Mouse (Mus musculus): ENCODE results near the gene Pnmal1. TPM values are rescaled to one million over a fixed set of nuclear protein-coding genes. Genes with fewer than 3 reads are reported as not detected.

The Pnmal1 gene
- polyA plus RNA-seq, 1 experiment from 2014 or later = 28.8 TPM

- Histone ChIP-seq H3K4me2 (replicated peaks) (no peak overlapping the region), H3K9ac (replicated peaks) (no peak overlapping the region), H3K4me1 (peaks cover 16% of the 10 kb centered on the region), H3K27ac (replicated peaks) (no peak overlapping the region), H3K27me3 (no peaks in the 10 kb centered on the region), H3K36me3 (no peaks in the 10 kb centered on the region), H3K9me3 (no peaks in the 10 kb centered on the region), H3K4me3 (no peak overlapping the region)
- 19% methylated on average over 14 of the region's 14 CpGs for WGBS
- peak; percentile 64 for ATAC-seq (ENCODE audit: low FRiP score, low read depth)
Measured at GRCm38 (mm10) chr7:16931968-16932627, 27.4 kb upstream of the Pnmal1 start.

- Histone ChIP-seq H3K4me3 (no peak overlapping the region), H3K9me3 (no peaks in the 10 kb centered on the region), H3K27me3 (no peaks in the 10 kb centered on the region), H3K4me1 (peaks cover 16% of the 10 kb centered on the region), H3K27ac (replicated peaks) (peak overlapping the region; percentile 54; the same call in 1 of the 2 replicates), H3K9ac (replicated peaks) (no peak overlapping the region), H3K4me2 (replicated peaks) (no peak overlapping the region), H3K36me3 (no peaks in the 10 kb centered on the region)
- 39% methylated on average over 14 of the region's 14 CpGs for WGBS
- ATAC-seq (ENCODE audit: low FRiP score, low read depth) = peak; percentile 39; the same call in 1 of the 2 replicates
Measured at GRCm38 (mm10) chr7:16932704-16933577, 26.5 kb upstream of the Pnmal1 start.

GRCm38 (mm10) chr7:16937312-16937711, 22.2 kb upstream of the Pnmal1 start:
- Histone ChIP-seq H3K4me2 (replicated peaks) (no peak overlapping the region), H3K4me1 (peaks cover 36% of the 10 kb centered on the region), H3K27me3 (no peaks in the 10 kb centered on the region), H3K36me3 (no peaks in the 10 kb centered on the region), H3K9me3 (no peaks in the 10 kb centered on the region), H3K9ac (replicated peaks) (no peak overlapping the region), H3K4me3 (no peak overlapping the region), H3K27ac (replicated peaks) (no peak overlapping the region)
- WGBS = 55% methylated on average over 4 of the region's 4 CpGs
- ATAC-seq (ENCODE audit: low FRiP score, low read depth) = no peak

- H3K4me2 ChIP-seq (replicated peaks) = peak overlapping the region; percentile 19
- H3K9ac ChIP-seq (replicated peaks) = no peak overlapping the region
- H3K4me1 ChIP-seq = peaks cover 31% of the 10 kb centered on the region
- no peak overlapping the region for H3K4me3 ChIP-seq
- no peaks in the 10 kb centered on the region for H3K36me3 ChIP-seq
- H3K9me3 ChIP-seq = no peaks in the 10 kb centered on the region
- WGBS = 70% methylated on average over 17 of the region's 17 CpGs
- H3K27ac ChIP-seq (replicated peaks) = peak overlapping the region; percentile 80
- no peaks in the 10 kb centered on the region for H3K27me3 ChIP-seq
- ATAC-seq (ENCODE audit: low FRiP score, low read depth) = peak; percentile 85
Measured at GRCm38 (mm10) chr7:16938117-16938791, 21.2 kb upstream of the Pnmal1 start.

- no peak overlapping the region for H3K9ac ChIP-seq (replicated peaks)
- H3K4me3 ChIP-seq = no peak overlapping the region
- peaks cover 42% of the 10 kb centered on the region for H3K4me1 ChIP-seq
- no peaks in the 10 kb centered on the region for H3K9me3 ChIP-seq
- no peak overlapping the region for H3K4me2 ChIP-seq (replicated peaks)
- 47% methylated on average over 7 of the region's 7 CpGs for WGBS
- H3K27me3 ChIP-seq = peaks cover 5% of the 10 kb centered on the region
- H3K36me3 ChIP-seq = no peaks in the 10 kb centered on the region
- no peak for ATAC-seq (ENCODE audit: low FRiP score, low read depth)
- H3K27ac ChIP-seq (replicated peaks) = peak overlapping the region; percentile 56; the same call in 1 of the 2 replicates
Measured at GRCm38 (mm10) chr7:16940292-16940691, 19.2 kb upstream of the Pnmal1 start.

GRCm38 (mm10) chr7:16942861-16943260, 16.6 kb upstream of the Pnmal1 start:
- Histone ChIP-seq H3K27ac (replicated peaks) (peak overlapping the region; percentile 84), H3K36me3 (no peaks in the 10 kb centered on the region), H3K4me3 (no peak overlapping the region), H3K9ac (replicated peaks) (no peak overlapping the region), H3K9me3 (no peaks in the 10 kb centered on the region), H3K4me1 (peaks cover 67% of the 10 kb centered on the region), H3K27me3 (peaks cover 31% of the 10 kb centered on the region), H3K4me2 (replicated peaks) (no peak overlapping the region)
- 57% methylated on average over 4 of the region's 4 CpGs for WGBS
- no peak for ATAC-seq (ENCODE audit: low FRiP score, low read depth)

- peak within 1 kb of the TSS; percentile 65 for H3K4me3 ChIP-seq
- peak; percentile 91 for ATAC-seq (ENCODE audit: low FRiP score, low read depth)
- no peaks in the 10 kb centered on the region for H3K36me3 ChIP-seq
- H3K9ac ChIP-seq (replicated peaks) = peak within 1 kb of the TSS; percentile 91
- no peaks in the 10 kb centered on the region for H3K9me3 ChIP-seq
- 15% methylated on average over 35 of the region's 36 CpGs for WGBS
- H3K27ac ChIP-seq (replicated peaks) = peak within 1 kb of the TSS; percentile 84
- H3K4me1 ChIP-seq = peaks cover 72% of the 10 kb centered on the region
- H3K4me2 ChIP-seq (replicated peaks) = peak within 1 kb of the TSS; percentile 78
- H3K27me3 ChIP-seq = peaks cover 44% of the 10 kb centered on the region
Measured at GRCm38 (mm10) chr7:16944061-16944807, 15.2 kb upstream of the Pnmal1 start, which contains the start of gene Pnmal2. Gene Pnmal2 (plus strand): TSS chr7:16944682.

GRCm38 (mm10) chr7:16944808-16945315, 14.6 kb upstream of the Pnmal1 start:
- Histone ChIP-seq H3K4me1 (peaks cover 76% of the 10 kb centered on the region), H3K4me2 (replicated peaks) (peak overlapping the region; percentile 78), H3K27me3 (peaks cover 50% of the 10 kb centered on the region), H3K9ac (replicated peaks) (peak overlapping the region; percentile 91), H3K9me3 (no peaks in the 10 kb centered on the region), H3K36me3 (no peaks in the 10 kb centered on the region), H3K4me3 (peak overlapping the region; percentile 65), H3K27ac (replicated peaks) (peak overlapping the region; percentile 84)
- 1% methylated on average over 22 of the region's 22 CpGs for WGBS
- ATAC-seq (ENCODE audit: low FRiP score, low read depth) = peak; percentile 50

GRCm38 (mm10) chr7:16945419-16945818, 14.1 kb upstream of the Pnmal1 start:
- no peaks in the 10 kb centered on the region for H3K9me3 ChIP-seq
- no peak for ATAC-seq (ENCODE audit: low FRiP score, low read depth)
- H3K27ac ChIP-seq (replicated peaks) = peak overlapping the region; percentile 84
- peak overlapping the region; percentile 65 for H3K4me3 ChIP-seq
- 12% methylated on average over 17 of the region's 17 CpGs for WGBS
- peak overlapping the region; percentile 78 for H3K4me2 ChIP-seq (replicated peaks)
- no peaks in the 10 kb centered on the region for H3K36me3 ChIP-seq
- H3K27me3 ChIP-seq = peaks cover 50% of the 10 kb centered on the region
- H3K4me1 ChIP-seq = peaks cover 70% of the 10 kb centered on the region
- peak overlapping the region; percentile 91 for H3K9ac ChIP-seq (replicated peaks)

- H3K27ac ChIP-seq (replicated peaks) = peak overlapping the region; percentile 84
- ATAC-seq (ENCODE audit: low FRiP score, low read depth) = no peak
- peak overlapping the region; percentile 78 for H3K4me2 ChIP-seq (replicated peaks)
- peaks cover 50% of the 10 kb centered on the region for H3K27me3 ChIP-seq
- no peaks in the 10 kb centered on the region for H3K9me3 ChIP-seq
- H3K9ac ChIP-seq (replicated peaks) = peak overlapping the region; percentile 91
- no peaks in the 10 kb centered on the region for H3K36me3 ChIP-seq
- H3K4me3 ChIP-seq = peak overlapping the region; percentile 65
- peaks cover 69% of the 10 kb centered on the region for H3K4me1 ChIP-seq
- WGBS = 3% methylated on average over 49 of the region's 53 CpGs
Measured at GRCm38 (mm10) chr7:16946441-16947348, 12.8 kb upstream of the Pnmal1 start.
